Mouse (Mus musculus) ES-E14 (cell line): Measurements from ENCODE around the gene Rpl28.

Experiments
- MAFK ChIP-seq: IDR thresholded peaks from 2 replicates; pipeline ENCODE4 v1.6.1; 2014; ENCODE audit warnings: mild to moderate bottlenecking, low read depth, low read length, inconsistent platforms; ENCODE audit not compliant: insufficient read depth
- ZC3H11A ChIP-seq: IDR thresholded peaks from 2 replicates; pipeline ENCODE4 v1.6.1; 2012; ENCODE audit warnings: low read depth, mild to moderate bottlenecking, inconsistent platforms, low read length, borderline replicate concordance

DNA sequence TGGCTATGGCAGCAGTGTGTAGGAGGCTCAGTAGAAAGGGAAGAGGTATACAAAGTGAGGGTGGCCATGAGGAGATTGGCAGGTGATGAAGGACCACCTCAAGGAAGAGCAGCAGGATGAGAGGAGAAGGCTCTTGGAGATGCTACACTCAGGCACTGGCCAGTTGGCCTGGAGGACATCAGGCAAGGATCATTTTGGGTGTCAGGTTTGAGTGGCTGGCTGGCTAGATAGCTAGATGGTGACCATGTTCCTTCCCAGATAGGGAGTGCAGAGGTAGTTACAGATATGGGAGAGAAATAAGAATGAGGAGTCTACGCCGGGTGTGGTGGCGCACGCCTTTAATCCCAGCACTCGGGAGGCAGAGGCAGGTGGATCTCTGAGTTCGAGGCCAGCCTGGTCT lies 47.8 kb upstream of the Rpl28 start:
- no peak for TF ChIP-seq ZC3H11A
- no peak for TF ChIP-seq MAFK
